Mouse (Mus musculus) heart, adult 11 months (tissue): ENCODE results near the gene Raet1e.
"Not testable (repeated sequence)": the region's sequence is repeated elsewhere in the genome, so short reads cannot be mapped to it uniquely, and the experiment has no call there.

ENCODE experiments used
- DNase-seq: peaks from one replicate; pipeline ENCODE4 v3.0.0; 2022

The Raet1e gene

DNA sequence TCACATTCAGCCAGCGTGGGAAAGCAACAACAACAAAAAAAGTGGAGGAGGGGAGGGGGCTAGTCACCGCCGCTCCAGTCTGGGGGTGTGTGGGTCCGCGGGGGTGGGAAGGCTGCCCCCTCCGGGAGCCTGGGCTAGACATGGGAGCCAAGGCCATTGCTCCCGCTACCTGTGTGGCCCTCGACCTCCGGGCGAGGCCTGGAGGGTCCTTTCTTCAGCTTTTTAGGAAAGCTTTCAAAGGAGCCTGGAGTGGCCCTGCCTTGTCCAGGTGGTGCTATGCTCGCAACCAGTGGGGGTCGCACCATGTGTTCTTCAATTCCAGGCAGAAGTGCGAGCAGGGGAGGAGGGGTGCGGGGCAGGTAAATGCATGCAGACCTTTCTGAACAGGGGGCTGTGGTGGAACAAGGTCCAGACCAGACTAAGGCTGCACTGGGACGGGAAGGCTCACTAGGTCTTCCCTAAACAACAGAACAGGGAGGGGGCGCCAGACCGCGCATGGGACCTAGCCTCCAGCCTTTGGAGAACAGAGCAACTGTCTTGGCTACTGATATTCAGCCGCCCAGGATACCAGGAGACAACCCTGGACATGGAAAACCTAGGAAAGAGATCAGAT is 116.2 kb downstream of the Raet1e start:
- no peak for DNase-seq

GRCm38 (mm10) chr10:22278468-22278867 is 120.1 kb downstream of the Raet1e start:
- DNase-seq, result not testable (repeated sequence)

GRCm38 (mm10) chr10:22282816-22283215 is 124.4 kb downstream of the Raet1e start:
- DNase-seq, result no peak

DNA sequence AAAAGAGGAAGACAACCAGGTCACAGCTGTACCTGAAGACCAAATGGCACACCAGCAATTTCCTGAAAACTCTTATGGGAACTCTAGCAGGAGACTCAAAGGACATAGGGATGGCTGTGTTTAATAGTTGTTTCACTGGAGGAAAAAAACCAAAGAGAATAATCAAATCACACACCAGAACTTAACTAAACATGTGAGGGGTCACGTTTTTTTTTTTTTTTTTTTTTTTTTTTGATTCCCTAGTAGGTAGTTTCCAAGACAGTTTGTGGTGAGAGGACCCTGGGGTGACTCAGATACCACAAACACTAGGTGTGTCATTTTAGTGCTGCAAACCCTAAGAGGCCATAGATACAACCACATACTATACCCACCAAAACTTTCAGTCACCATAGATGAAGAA is 137.3 kb downstream of the Raet1e start:
- no peak for DNase-seq

- DNase-seq, result no peak
Measured at GRCm38 (mm10) chr10:22297033-22297762, 138.8 kb downstream of the Raet1e start.

DNA sequence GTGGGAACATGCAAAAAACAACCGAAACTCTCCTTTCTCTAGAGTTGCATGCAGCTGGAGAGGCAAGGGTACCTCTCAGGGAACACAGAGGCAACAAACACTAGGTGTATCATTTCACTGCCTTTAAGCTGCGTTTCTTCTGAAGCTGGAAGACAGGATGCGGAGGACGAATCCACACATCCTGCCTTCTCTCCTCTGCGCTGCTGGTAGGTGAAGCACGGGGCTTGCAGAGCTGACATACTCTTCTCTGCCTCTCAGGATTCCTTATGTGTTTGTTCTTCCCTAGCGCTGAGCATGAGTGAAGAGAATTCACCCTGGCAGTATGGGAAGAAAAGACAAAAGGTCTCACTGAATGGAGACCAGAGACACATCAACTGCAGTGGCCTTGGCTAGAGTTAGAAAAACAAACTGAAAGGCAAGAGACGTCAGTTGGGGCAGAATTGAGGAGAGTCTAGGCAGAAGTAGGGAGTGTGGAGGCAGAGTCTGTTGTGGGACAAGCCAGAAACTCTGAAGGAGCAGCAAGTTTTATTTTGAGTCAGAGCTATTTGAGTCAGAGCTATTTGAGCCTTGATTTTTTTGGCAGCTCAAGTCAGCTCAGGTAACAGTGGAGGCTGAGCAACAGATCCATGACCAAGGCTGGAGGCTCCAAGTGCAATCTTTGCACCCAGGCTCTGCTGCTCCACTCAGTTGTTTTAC is 139.5 kb downstream of the Raet1e start:
- no peak for DNase-seq

DNA sequence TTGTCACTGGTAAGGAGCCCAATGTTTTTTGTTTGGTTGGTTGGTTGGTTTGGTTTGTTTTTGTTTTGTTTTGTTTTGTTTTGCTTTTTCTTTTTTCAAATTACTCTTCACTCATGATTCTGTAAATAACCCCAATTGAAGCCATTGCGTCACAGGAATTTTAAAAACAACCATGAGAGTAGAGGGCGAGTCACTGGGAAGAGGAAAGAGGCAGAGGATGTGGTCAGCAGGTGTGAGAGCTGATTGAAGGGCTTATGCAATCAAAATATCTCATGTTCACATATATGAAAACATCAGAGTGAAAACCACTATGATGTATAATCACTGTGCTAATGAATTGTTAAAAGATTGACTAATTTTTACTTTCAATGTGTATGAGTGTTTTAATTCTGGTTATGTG is 141.0 kb downstream of the Raet1e start:
- DNase-seq, result no peak

- no peak for DNase-seq
Measured at GRCm38 (mm10) chr10:22301641-22302040, 143.3 kb downstream of the Raet1e start.

GRCm38 (mm10) chr10:22302344-22303057 is 144.1 kb downstream of the Raet1e start:
- DNase-seq, result no peak

GRCm38 (mm10) chr10:22303736-22304135 is 145.4 kb downstream of the Raet1e start:
- DNase-seq, result no peak

GRCm38 (mm10) chr10:22305801-22306200 is 147.4 kb downstream of the Raet1e start:
- DNase-seq, result no peak

GRCm38 (mm10) chr10:22306452-22306851 is 148.1 kb downstream of the Raet1e start:
- DNase-seq, result no peak

DNA sequence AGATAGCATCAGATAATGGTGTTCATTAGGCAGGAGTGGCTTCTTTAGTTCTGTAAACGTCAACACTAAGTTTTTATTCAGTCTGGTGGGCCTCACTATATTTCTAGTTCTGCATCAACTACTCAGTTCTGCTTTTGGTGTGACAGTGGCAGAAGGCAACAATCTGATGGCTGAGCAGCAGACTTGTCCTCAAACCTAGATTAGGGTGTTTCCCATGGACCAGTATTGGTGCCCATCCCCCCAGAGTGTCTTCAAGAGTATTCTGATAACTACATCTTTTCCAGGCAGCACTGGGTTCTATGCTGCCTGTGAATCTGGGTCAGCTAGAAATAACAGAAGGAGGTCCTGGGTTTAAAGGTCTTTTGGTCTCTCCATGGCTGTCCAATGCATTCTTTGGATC is 149.9 kb downstream of the Raet1e start:
- no peak for DNase-seq

DNA sequence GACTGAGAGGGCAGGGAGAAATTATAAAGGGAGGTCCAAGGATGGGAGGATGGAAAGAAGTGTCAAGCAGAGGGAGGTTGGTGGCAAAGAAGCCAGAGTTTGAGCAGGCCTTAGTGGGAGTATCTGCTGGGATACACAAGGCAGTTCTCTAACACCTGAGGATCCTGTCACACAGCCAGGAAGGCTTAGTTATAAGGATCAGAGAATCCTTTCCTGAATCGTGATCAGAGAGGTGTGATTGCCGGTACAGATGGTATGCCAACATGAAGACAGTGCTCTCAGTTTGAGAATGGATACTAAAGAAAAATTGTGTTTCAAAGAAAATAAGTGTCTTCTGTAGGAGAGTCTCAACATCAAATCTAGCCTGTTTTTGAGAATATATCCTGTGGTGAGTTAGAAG is 164.5 kb downstream of the Raet1e start:
- no peak for DNase-seq

- peak; percentile 60 for DNase-seq
Measured at GRCm38 (mm10) chr10:22345721-22346120, 187.4 kb downstream of the Raet1e start.

DNA sequence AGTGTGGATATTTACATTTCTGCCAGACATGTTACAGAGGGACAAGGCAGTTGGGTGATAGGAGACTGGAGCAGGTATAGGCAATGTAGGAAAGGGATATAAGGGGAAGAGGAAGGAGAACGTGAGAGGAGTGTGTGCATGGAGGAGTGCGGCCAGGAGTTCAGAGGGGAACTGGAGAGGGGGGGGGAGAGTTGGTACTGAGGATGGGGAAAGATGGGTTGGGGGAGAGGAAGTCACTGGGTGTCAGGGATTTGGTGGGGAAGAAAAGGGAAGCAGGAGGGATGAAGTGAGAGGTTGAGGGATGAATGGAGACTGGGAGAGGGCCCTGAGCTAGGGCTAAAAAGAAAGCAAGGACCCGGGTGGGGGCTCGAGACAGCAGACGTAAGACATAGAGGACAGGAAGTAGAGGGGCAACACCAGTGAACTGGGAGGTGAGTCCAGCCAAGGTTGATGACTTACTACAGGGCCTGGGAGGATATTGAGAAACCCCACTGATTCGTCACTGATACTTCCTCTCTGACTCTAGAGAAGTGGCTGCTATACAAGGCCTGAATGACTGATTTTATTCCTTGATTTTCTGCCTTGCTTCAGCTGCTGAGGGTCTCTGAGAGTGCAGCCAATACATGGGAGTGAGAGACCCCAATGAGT is 195.3 kb downstream of the Raet1e start:
- DNase-seq, result peak; percentile 28

- DNase-seq, result peak; percentile 83
Measured at GRCm38 (mm10) chr10:22354196-22354574, 195.8 kb downstream of the Raet1e start.

GRCm38 (mm10) chr10:22357373-22357772 is 199.0 kb downstream of the Raet1e start:
- not testable (repeated sequence) for DNase-seq

DNA sequence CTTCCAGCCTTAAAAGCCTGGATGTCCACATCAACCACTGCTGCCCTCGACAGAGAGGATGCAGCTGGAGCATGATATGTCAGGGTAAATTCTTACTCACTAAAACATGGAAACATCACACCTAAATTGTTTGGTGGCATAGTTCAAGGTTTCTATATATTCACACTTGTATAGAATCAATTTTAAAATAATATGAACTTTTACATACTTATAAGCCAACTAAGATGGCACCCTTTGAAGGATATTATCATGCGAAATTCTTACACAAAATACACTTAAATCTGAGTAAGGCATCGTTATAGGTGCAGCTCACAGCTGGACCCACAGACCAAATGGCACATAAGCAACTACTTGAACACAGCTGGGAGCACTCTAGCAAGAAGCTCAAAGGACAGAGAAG is 201.9 kb downstream of the Raet1e start, which contains the start of gene Raet1d:
TSS of gene Raet1d (plus strand) at position 301 of the 400 bp plus-strand sequence.
- DNase-seq, result not testable (repeated sequence)

- not testable (repeated sequence) for DNase-seq
Measured at GRCm38 (mm10) chr10:22360957-22361356, 202.6 kb downstream of the Raet1e start.

GRCm38 (mm10) chr10:22361415-22362352 is 203.3 kb downstream of the Raet1e start:
- not testable (repeated sequence) for DNase-seq
